Mouse (Mus musculus) midbrain, postnatal 0 days (tissue): ENCODE measurements at regions not wholly inside any gene's neighbourhood (a gene's known extent, or its start where the extent isn't known, plus 50 kb on each side); places are given as distances from the start of the nearest gene placed in this dataset.

ENCODE experiments used
- ATAC-seq: fragments of 200-750 bp; cut with Nextera tagmentation; 2 replicates; pipeline ENCODE4 v1.8.0; 2017; ENCODE audit warnings: moderate number of reproducible peaks, mild to moderate bottlenecking, moderate TSS enrichment, moderate library complexity; ENCODE audit not compliant: low FRiP score
- DNase-seq: peaks from one replicate; pipeline ENCODE4 v3.0.0-alpha.2; 2015; ENCODE audit warnings: low spot score
- H3K27ac ChIP-seq: fragments of 300-500 bp; sonication (generic); 2 replicates; pipeline ENCODE4 v1.5.1; 2014; ENCODE audit warnings: low read depth, mild to moderate bottlenecking, low read length, mixed read lengths
- H3K27me3 ChIP-seq: fragments of 300-500 bp; sonication (generic); 2 replicates; pipeline ENCODE4 v1.6.1; 2014; ENCODE audit warnings: low read length, control low read depth, mixed read lengths; ENCODE audit not compliant: insufficient read depth
- H3K36me3 ChIP-seq: fragments of 300-500 bp; sonication (generic); 2 replicates; pipeline ENCODE4 v1.6.1; 2014; ENCODE audit warnings: low read length, control low read depth, mixed read lengths; ENCODE audit not compliant: insufficient read depth
- H3K4me1 ChIP-seq: fragments of 300-500 bp; sonication (generic); 2 replicates; pipeline ENCODE4 v1.6.1; 2014; ENCODE audit warnings: mild to moderate bottlenecking, control low read depth, antibody characterized with exemption, low read length, mixed read lengths; ENCODE audit not compliant: insufficient read depth
- H3K4me2 ChIP-seq: fragments of 300-500 bp; sonication (generic); 2 replicates; pipeline ENCODE4 v1.6.1; 2014; ENCODE audit warnings: low read depth, mild to moderate bottlenecking, low read length, mixed read lengths; ENCODE audit not compliant: poor library complexity, severe bottlenecking
- H3K4me3 ChIP-seq: fragments of 300-500 bp; sonication (generic); 2 replicates; pipeline ENCODE4 v1.5.1; 2014; ENCODE audit warnings: low read depth, mild to moderate bottlenecking, low read length, moderate library complexity
- H3K9ac ChIP-seq: fragments of 300-500 bp; sonication (generic); replicated peaks from 2 replicates; pipeline ENCODE4 v1.6.1; 2014; ENCODE audit warnings: mild to moderate bottlenecking, low read length, moderate library complexity, mixed read lengths; ENCODE audit not compliant: poor library complexity, severe bottlenecking
- H3K9me3 ChIP-seq: fragments of 300-500 bp; sonication (generic); 2 replicates; pipeline ENCODE4 v1.6.1; 2016; ENCODE audit warnings: low read length, control low read depth
- CTCF ChIP-seq: IDR thresholded peaks from 2 replicates; pipeline ENCODE4 v1.5.1; 2016; ENCODE audit warnings: antibody characterized with exemption, mild to moderate bottlenecking
- WGBS: fragments of 180-500 bp; shearing (Covaris S2); extraction: QIAGEN DNeasy Blood & Tissue Kit; methylation state at CpG from one replicate; pipeline ENCODE4 v1.1.7; 2014; 5-methylcytosine and 5-hydroxymethylcytosine counted together

GRCm38 (mm10) chr13:78992326-78992725, 792.8 kb upstream of the Nr2f1 start:
- Histone ChIP-seq H3K9me3 (no peaks in the 10 kb centered on the region), H3K27me3 (no peaks in the 10 kb centered on the region), H3K27ac (no peak overlapping the region), H3K4me3 (no peak overlapping the region), H3K4me2 (no peak overlapping the region), H3K36me3 (no peaks in the 10 kb centered on the region), H3K4me1 (no peaks in the 10 kb centered on the region), H3K9ac (no peak overlapping the region)
- WGBS: 89% methylated on average over 3 of the region's 3 CpGs
- DNase-seq: no peak
- ATAC-seq: no peak
- TF ChIP-seq CTCF: no peak

GRCm38 (mm10) chr13:78985921-78986320, 786.4 kb upstream of the Nr2f1 start:
- no peak overlapping the region for H3K9ac ChIP-seq
- ATAC-seq: no peak
- H3K4me3 ChIP-seq: no peak overlapping the region
- no peak for DNase-seq
- H3K27ac ChIP-seq: no peak overlapping the region
- 24% methylated on average over 3 of the region's 3 CpGs for WGBS
- H3K4me2 ChIP-seq: no peak overlapping the region
- no peaks in the 10 kb centered on the region for H3K27me3 ChIP-seq
- TF ChIP-seq CTCF: no peak
- H3K36me3 ChIP-seq: no peaks in the 10 kb centered on the region
- no peaks in the 10 kb centered on the region for H3K9me3 ChIP-seq
- H3K4me1 ChIP-seq: no peaks in the 10 kb centered on the region

GRCm38 (mm10) chr13:78977224-78977780, 777.7 kb upstream of the Nr2f1 start:
- DNase-seq (no peak), ATAC-seq (no peak)
- no peaks in the 10 kb centered on the region for H3K27me3 ChIP-seq
- no peak overlapping the region for H3K9ac ChIP-seq
- no peak overlapping the region for H3K4me2 ChIP-seq
- H3K36me3 ChIP-seq: no peaks in the 10 kb centered on the region
- 65% methylated on average over 3 of the region's 3 CpGs for WGBS
- no peak overlapping the region for H3K27ac ChIP-seq
- TF ChIP-seq CTCF: no peak
- H3K4me1 ChIP-seq: no peaks in the 10 kb centered on the region
- no peaks in the 10 kb centered on the region for H3K9me3 ChIP-seq
- no peak overlapping the region for H3K4me3 ChIP-seq

GRCm38 (mm10) chr13:78938351-78938741, 738.8 kb upstream of the Nr2f1 start:
- no peak for TF ChIP-seq CTCF
- Histone ChIP-seq H3K4me2 (no peak overlapping the region), H3K4me1 (no peaks in the 10 kb centered on the region), H3K4me3 (no peak overlapping the region), H3K9me3 (no peaks in the 10 kb centered on the region), H3K36me3 (no peaks in the 10 kb centered on the region), H3K27ac (no peak overlapping the region), H3K27me3 (no peaks in the 10 kb centered on the region), H3K9ac (no peak overlapping the region)
- WGBS: 19% methylated on average over 5 of the region's 5 CpGs
- DNase-seq (peak; percentile 62), ATAC-seq (no peak)

GRCm38 (mm10) chr13:78937389-78938350, 738.1 kb upstream of the Nr2f1 start:
- TF ChIP-seq CTCF: no peak
- 31% methylated on average over 7 of the region's 7 CpGs for WGBS
- Histone ChIP-seq H3K9ac (no peak overlapping the region), H3K27me3 (no peaks in the 10 kb centered on the region), H3K27ac (0 out of 2 replicates have a peak overlapping the region, but pooled peaks have one; percentile 38), H3K36me3 (no peaks in the 10 kb centered on the region), H3K4me1 (no peaks in the 10 kb centered on the region), H3K4me3 (no peak overlapping the region), H3K4me2 (0 out of 2 replicates have a peak overlapping the region, but pooled peaks have one; percentile 12), H3K9me3 (no peaks in the 10 kb centered on the region)
- peak; percentile 90 for ATAC-seq
- DNase-seq: peak; percentile 86
